Mouse (Mus musculus) forebrain, embryonic 11.5 days (tissue): ENCODE results near the gene Lmx1b. TPM values are rescaled to one million over a fixed set of nuclear protein-coding genes. Genes with fewer than 3 reads are reported as not detected.

ENCODE experiments used
- ATAC-seq: fragments of 200-750 bp; cut with Nextera tagmentation; replicated peaks from 2 replicates; pipeline ENCODE4 v1.8.0; 2017; ENCODE audit warnings: moderate TSS enrichment; ENCODE audit not compliant: low FRiP score
- DNase-seq: peaks from one replicate; pipeline ENCODE4 v3.0.0-alpha.2; 2017; ENCODE audit warnings: low spot score
- H3K27ac ChIP-seq: fragments of 300-500 bp; sonication (generic); 2 replicates; pipeline ENCODE4 v1.5.1; 2014; ENCODE audit warnings: low read depth, low read length
- H3K27me3 ChIP-seq: fragments of 300-500 bp; sonication (generic); 2 replicates; pipeline ENCODE4 v1.6.1; 2014; ENCODE audit warnings: mild to moderate bottlenecking, low read length, mixed read lengths; ENCODE audit not compliant: control insufficient read depth, insufficient read depth
- H3K36me3 ChIP-seq: fragments of 300-500 bp; sonication (generic); 2 replicates; pipeline ENCODE4 v1.6.1; 2014; ENCODE audit warnings: mild to moderate bottlenecking, low read length, moderate library complexity, mixed read lengths; ENCODE audit not compliant: control insufficient read depth, insufficient read depth
- H3K4me1 ChIP-seq: fragments of 300-500 bp; sonication (generic); replicated peaks from 2 replicates; pipeline ENCODE4 v1.6.1; 2014; ENCODE audit warnings: low read length, mixed read lengths; ENCODE audit not compliant: control insufficient read depth, insufficient read depth
- H3K4me2 ChIP-seq: fragments of 300-500 bp; sonication (generic); 2 replicates; pipeline ENCODE4 v1.6.1; 2014; ENCODE audit warnings: low read depth, mild to moderate bottlenecking, low read length, moderate library complexity, mixed read lengths; ENCODE audit not compliant: severe bottlenecking
- H3K4me3 ChIP-seq: fragments of 300-500 bp; sonication (generic); 2 replicates; pipeline ENCODE4 v1.5.1; 2014; ENCODE audit warnings: low read depth, low read length
- H3K9ac ChIP-seq: fragments of 300-500 bp; sonication (generic); 2 replicates; pipeline ENCODE4 v1.6.1; 2014; ENCODE audit warnings: low read length
- H3K9me3 ChIP-seq: fragments of 300-500 bp; sonication (generic); 2 replicates; pipeline ENCODE4 v1.6.1; 2016; ENCODE audit warnings: low read length, mixed read lengths; ENCODE audit not compliant: control insufficient read depth
- WGBS: fragments of 180-500 bp; shearing (Covaris S2); extraction: QIAGEN DNeasy Blood & Tissue Kit; methylation state at CpG from one replicate; pipeline ENCODE4 v1.1.7; 2014; 5-methylcytosine and 5-hydroxymethylcytosine counted together
- polyA plus RNA-seq: library from polyadenylated mRNA; unstranded; fragments of >200 nt; fragmentation: Nextera tagmentation; extraction: Ambion mirVana; gene quantifications from 2 replicates; pipeline ENCODE4 v1.2.1, GENCODE M21; 2014

Gene Lmx1b
- polyA plus RNA-seq, 1 experiment from 2014 or later: 1.0 TPM

DNA sequence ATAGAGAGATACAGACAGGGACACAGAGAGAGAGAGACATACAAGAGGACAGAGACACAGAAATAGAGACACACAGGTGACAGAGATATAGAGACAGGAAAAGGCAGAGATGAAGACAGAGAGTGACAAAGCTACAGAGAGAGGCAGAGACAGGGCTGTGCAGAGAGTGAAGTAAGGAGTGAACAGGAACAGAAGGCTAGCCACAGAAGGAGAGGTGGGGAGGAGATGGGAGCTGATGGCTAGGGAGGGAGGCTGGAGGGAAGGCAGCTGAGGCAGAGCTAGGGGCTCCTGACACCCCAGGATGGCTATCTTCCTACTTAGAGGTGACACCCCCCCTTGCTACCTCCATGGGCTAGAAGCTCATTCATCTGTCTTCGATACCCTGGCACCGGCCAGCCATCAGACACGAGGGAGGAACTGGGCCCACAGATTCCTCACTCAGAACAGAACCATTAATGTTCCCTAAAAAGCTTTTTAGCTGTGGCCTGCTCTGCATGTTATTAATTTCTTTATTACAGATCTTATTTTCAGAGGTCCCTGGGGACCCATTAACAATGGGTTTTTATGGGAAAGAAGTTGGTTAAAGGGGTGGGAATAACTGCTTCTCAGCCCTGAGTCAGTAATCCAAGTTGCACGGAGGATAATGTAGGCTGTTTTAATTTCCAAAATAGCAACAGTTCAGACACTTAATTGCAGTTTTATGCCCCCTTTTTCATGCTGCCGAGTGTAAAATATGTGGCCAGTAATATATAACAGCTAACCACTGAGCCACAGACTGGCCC is 114.8 kb downstream of the Lmx1b start:
- Histone ChIP-seq H3K9me3 (peaks cover 6% of the 10 kb centered on the region; the same call in 1 of the 2 replicates), H3K36me3 (no peaks in the 10 kb centered on the region), H3K4me1 (no peaks in the 10 kb centered on the region), H3K27me3 (no peaks in the 10 kb centered on the region), H3K4me3 (no peak overlapping the region), H3K4me2 (no peak overlapping the region), H3K9ac (no peak overlapping the region), H3K27ac (no peak overlapping the region)
- no peak for DNase-seq
- whole genome bisulfite sequencing: 80% methylated on average over 5 of the region's 5 CpGs
- no peak for ATAC-seq

DNA sequence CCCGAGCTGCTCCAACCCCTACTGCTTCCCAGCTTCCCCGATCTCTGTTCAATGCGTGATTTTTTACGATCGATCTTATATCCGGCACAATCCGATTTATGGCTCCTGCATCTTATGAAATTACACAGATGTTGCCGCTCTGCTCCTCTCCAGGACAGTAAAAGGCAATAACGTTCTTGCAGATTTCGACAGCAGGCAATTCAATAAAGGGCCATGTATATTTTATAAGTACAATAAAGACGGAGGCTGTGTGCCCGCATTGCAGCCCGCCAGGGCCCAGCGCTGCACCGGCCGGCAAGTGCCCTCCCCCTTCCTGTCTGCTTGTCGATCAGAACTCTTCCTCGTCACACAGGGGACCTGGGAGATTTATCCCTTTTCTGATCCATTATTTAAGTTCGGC is 124.5 kb downstream of the Lmx1b start:
- H3K4me2 ChIP-seq: no peak overlapping the region
- H3K9ac ChIP-seq: no peak overlapping the region
- no peak overlapping the region for H3K4me3 ChIP-seq
- WGBS: 82% methylated on average over 19 of the region's 19 CpGs
- no peaks in the 10 kb centered on the region for H3K36me3 ChIP-seq
- no peaks in the 10 kb centered on the region for H3K4me1 ChIP-seq
- no peaks in the 10 kb centered on the region for H3K27me3 ChIP-seq
- H3K27ac ChIP-seq: no peak overlapping the region
- no peak for ATAC-seq
- H3K9me3 ChIP-seq: no peaks in the 10 kb centered on the region
- DNase-seq: no peak

DNA sequence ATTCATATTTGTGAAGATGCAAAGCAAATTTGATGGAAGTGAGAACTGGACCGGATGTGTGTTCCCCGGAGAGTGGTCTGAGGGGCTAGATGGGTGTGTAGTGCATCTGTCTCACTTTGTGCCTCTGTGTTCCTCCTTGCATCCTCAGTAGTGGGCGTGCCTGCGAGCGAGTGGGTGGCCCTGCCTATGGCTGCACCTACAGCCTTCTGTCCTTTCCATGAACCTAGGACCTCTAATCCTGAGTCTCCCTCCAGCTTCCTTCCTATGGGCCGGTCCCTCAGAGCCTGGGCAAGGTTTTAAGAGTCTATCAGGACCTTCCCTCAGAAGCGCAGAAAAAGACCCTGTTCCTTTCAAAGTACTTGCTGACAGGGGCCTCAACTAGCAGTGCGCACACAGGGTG is 124.9 kb downstream of the Lmx1b start:
- Histone ChIP-seq H3K4me2 (no peak overlapping the region), H3K4me3 (no peak overlapping the region), H3K4me1 (no peaks in the 10 kb centered on the region), H3K9me3 (no peaks in the 10 kb centered on the region), H3K9ac (no peak overlapping the region), H3K27me3 (no peaks in the 10 kb centered on the region), H3K36me3 (no peaks in the 10 kb centered on the region), H3K27ac (no peak overlapping the region)
- 82% methylated on average over 8 of the region's 8 CpGs for WGBS
- DNase-seq (no peak), ATAC-seq (no peak)

Other genes with a start within 250 kb of the Lmx1b start
- 9.2 and 10.6 TPM in 2 replicates for gene Zbtb34, start 209.2 kb downstream of the Lmx1b start, polyA plus RNA-seq
- gene Zbtb43, start 172.0 kb downstream of the Lmx1b start, polyA plus RNA-seq: 21.0 and 23.7 TPM in 2 replicates
- 30.9 and 31.1 TPM in 2 replicates for gene Mvb12b, start 247.4 kb upstream of the Lmx1b start, polyA plus RNA-seq